Mouse (Mus musculus): ENCODE measurements around the gene Gnpnat1.

GRCm38 (mm10) chr14:45434220-45434619, 29.5 kb upstream of the Gnpnat1 start:
- TF ChIP-seq POLR2A (IDR thresholded peaks at IDR 0.05; ENCODE audit: insufficient read depth, low read depth, low read length) = no peak
- TF ChIP-seq CTCF (IDR thresholded peaks at IDR 0.05) = peak; percentile 79
- TF ChIP-seq EP300 (IDR thresholded peaks at IDR 0.05; ENCODE audit: insufficient read depth, low read depth, low read length) = no peak

All from heart, adult 2 months (tissue).